Mouse (Mus musculus) induced T-regulatory cell, adult 2 months (primary cell): ENCODE data around the gene Gpr45.
"Not testable (repeated sequence)": the region's sequence is repeated elsewhere in the genome, so short reads cannot be mapped to it uniquely, and the experiment has no call there.

Experiments used
- DNase-seq: peaks from one replicate; pipeline ENCODE4 v3.0.0-alpha.2; 2012; ENCODE audit warnings: low read depth

The Gpr45 gene

DNA sequence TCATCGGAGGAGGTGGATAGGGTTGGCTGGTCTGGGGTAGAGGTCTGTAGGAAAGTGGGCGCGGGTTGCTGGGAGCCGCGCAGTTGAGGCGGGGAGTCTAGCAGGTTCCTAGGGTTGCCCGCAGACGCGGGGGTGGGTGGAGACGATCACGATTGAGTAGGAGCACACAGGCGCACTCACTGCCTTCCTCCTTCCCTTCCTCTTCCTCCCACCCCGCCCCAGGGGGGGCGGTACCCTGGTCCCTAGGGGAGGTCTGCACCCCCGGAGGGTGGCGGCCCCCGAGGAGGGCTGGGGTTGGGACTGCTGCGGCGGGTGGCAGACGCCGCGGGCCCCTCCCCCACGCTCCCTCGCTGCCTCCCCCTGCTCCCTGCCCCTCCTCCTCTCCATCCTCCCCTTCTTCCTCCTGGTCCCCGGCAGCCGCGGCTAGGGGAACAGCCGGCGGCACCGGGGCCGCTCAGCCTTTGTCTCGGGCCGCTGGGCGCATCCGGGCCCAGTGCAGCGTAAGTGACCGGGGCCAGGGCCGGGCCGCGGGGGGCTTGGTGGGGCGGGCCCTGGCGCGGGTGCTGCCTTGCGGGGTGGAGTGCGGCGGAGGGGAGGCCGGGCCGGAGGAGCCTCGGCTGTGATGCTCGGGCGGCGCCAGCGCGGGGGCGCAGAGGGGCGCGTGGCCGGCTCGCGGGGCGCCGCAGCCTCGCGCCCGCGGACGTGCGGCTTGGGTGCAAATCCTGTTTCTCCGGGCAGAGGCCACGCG, at the start of gene Gpr45:
Gpr45 (plus strand) TSS at position 139 of the 748 bp plus-strand sequence.
- peak; percentile 27 for DNase-seq

DNA sequence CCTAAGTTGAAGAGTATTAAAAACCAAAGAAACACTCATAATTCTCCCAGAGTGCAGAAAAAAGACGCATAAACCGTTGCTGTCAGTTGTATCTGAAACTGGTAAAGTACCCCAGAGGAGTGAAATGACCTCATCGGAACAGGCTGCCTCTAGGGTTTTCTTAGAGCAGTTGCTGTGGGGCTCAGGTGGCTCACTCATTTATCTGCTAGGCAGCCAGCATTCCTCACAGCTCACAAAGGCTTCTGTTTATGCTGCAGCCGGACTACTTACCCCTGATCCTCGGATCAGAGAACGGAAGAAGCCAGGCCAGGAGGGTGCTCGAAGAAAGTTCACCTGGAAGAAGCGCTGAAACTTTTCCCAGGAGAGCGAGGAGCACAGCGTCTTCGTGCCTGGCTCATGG, 47.5 kb upstream of the Gpr45 start:
- DNase-seq: no peak

DNA sequence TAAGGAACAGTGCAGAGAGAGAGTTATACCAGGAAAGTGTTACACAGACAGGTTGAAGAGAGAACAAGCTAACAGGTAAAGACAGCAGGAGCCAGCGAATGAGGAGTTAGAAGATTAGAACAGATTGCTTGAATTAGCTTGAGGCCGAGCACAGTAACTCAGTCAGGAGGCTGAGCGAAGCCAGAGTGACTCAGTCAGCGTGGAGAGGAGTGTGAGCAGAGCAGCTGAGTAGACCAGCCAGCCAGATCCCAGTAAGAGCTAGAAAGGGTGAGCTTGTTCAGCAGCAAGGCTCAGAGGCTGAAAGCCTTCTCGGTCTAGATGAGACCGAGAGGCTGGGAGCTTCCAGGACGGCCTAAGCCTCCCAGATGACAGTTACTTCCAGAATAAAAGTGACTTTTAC, 46.0 kb upstream of the Gpr45 start:
- no peak for DNase-seq

- DNase-seq: no peak
Measured at GRCm38 (mm10) chr1:42907153-42907552, 45.5 kb upstream of the Gpr45 start.

GRCm38 (mm10) chr1:42915062-42915461, 37.6 kb upstream of the Gpr45 start:
- DNase-seq: peak; percentile 53

DNA sequence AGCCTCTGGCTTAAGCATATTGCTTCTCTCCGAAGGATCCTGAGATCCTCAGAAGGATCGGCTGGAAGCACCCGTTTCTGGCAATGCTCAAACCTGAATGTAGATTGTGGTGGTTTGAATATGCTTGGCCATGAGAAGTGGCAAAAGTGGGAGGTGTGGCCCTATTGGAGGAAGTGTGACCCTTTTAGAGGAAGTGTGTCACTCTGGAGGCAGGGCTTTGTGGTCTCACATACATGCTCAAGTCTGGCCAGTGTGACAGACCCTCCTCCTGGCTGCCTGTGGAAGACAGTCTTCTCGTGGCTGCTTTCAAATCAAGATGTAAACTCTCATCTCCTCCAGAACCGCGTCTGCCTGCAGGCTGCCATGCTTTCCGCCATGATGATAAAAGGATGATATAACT, 36.0 kb upstream of the Gpr45 start:
- no peak for DNase-seq

DNA sequence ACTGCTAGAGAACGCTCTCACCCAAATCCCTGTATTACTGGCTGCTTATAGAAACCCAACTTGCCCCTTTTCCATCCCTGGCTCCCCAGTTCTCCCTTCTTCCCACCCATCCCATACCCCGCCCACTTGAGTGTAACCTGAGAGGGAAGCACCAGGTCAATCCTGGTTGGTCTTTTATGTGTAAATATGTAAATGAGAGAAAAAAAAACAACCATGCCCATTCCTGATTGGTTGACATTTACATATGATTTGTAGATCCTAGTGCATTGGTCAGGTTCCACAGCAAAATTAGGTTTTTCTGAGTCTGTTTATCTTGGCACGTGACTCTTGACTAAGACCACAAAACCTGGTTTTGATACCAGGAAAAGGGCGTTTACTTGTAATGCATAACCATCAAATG, 34.8 kb upstream of the Gpr45 start:
- no peak for DNase-seq

GRCm38 (mm10) chr1:42923924-42924323, 28.7 kb upstream of the Gpr45 start:
- DNase-seq: no peak

DNA sequence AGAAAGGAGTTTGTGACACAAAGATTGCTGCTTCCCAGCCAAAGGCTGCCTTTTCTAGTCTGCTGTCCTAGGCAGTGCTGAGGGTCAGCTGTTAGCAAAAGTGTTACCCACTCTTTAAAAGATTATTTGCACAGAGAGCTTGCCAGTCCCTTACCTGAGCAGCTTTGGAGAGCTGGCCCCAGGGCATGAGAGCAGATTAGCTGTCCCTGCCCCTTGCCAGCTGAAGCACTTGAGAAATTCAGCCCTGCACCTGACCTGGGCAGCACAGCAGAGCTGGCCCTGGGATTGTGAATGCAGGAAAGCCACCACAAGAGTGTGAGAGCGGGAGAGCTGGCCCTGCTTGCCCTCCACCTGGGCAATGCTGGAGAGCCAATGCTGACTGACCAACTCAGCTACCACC, 19.1 kb upstream of the Gpr45 start:
- DNase-seq: no peak

DNA sequence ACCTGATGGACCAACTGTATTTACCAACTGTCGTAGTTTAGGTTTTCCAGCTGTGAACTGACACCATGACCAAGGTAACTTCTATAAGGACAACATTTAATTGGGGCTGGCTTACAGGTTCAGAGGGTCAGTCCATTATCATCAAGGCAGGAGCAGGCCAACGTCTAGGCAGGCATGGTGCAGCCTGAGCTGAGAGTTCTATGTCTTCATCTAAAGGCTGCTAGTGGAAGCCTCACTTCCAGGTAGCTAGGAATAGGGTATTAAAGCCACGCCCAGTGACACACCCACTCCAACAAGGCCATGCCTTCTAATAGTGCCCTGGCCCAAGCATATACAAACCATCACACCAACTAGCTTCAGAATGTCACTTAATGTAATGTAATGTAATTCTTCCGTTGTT, 4.2 kb upstream of the Gpr45 start:
- no peak for DNase-seq

- peak; percentile 9 for DNase-seq
Measured at GRCm38 (mm10) chr1:42953482-42953822, 780 bp downstream of the Gpr45 start.

- no peak for DNase-seq
Measured at GRCm38 (mm10) chr1:42956828-42957227, 4.2 kb downstream of the Gpr45 start.

DNA sequence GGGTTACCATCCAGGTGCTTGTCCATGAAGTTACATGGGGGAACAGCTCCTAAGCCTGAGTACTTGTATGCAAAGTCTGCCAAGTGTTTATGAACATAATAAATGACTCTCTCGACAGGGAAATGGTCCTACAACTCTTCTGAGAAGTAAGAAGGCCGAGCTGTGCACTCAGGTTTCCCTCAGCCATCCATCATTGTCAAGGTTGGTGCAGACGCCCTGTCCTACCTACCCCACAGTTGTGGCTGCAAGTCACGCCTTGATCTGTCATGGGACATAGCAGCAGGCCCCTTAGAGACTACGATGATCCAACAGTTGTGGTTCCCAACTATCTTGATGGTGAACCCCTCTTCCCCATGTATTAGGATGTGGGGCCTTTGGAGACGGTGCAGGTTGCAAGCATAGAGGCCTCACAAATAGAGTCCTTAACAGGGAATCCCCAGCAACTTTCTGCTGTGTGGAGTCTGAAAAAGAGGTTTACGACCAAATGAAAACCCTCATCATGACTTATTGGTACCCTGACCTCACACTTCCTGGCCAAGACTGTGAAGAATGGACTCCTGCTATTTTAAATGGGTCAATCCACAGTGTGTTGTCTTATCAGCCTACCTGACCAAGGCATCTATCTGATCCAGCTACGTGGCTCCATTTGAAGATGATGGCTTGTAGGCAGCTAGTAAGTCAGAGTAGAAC, 30.6 kb downstream of the Gpr45 start:
- DNase-seq: no peak

- no peak for DNase-seq
Measured at GRCm38 (mm10) chr1:42984119-42984518, 31.4 kb downstream of the Gpr45 start.

GRCm38 (mm10) chr1:42988996-42989395, 36.3 kb downstream of the Gpr45 start:
- no peak for DNase-seq

GRCm38 (mm10) chr1:43006051-43006514, 53.4 kb downstream of the Gpr45 start:
- no peak for DNase-seq

- DNase-seq: no peak
Measured at GRCm38 (mm10) chr1:43006524-43006923, 53.9 kb downstream of the Gpr45 start.

GRCm38 (mm10) chr1:43010461-43010860, 57.8 kb downstream of the Gpr45 start:
- DNase-seq: no peak

GRCm38 (mm10) chr1:43015153-43015685, 62.5 kb downstream of the Gpr45 start:
- not testable (repeated sequence) for DNase-seq

DNA sequence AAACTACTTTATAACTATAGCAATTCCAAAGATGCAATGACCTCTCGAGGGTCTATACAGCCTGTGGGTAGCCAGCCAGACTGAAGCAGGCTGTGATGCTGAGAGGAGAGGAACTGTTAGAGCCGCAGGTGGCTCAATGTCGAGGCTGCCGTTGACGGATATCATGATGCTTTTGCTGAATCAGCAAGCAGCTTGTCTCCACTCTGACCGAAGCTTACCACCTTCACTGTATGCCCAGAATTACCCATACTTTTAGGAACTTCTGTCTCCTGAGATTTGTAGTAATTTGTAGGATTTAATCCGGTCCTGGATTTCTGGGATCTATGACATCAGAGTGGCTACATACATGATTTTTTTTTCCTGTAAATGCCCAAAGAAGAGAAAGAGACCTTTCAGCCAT, 83.3 kb downstream of the Gpr45 start:
- no peak for DNase-seq

- no peak for DNase-seq
Measured at GRCm38 (mm10) chr1:43042271-43042670, 89.6 kb downstream of the Gpr45 start.

DNA sequence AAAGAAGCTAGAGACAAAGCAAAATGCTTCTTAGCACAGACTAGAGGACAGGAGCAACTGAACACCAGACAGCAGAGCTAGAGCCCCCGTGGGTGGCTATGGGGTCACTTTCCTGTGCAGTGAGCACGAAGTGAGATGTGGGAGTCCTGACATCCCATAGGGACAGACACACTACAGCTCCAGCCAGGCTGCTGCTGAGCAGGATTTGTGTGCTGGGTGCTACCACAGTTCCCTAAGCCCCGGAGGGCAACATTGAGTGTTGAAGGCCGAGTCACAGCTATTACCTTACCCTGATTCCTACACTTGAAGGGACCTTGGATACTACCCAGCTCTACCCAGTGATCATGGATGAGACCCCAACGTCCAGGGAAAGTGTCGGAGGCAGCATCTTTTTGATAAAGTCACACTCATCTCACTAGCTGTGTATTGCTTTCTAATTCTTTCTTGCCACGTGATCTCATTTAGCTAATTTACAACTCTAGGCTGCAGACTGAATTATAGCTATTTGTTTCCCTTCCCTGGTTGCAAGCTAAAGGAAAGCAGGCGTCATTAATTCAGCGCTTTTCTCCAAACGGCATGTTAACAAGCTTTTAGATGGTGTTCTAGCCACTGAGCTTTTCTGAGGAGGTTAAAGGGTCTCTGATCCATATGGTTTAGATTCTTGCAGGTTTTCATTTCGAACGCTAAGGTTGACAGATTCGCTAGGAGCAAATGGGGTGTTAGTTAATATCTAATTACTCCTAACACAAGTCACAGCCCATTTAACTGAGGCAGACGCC, 92.7 kb downstream of the Gpr45 start:
- no peak for DNase-seq

GRCm38 (mm10) chr1:43046990-43047389, 94.3 kb downstream of the Gpr45 start:
- DNase-seq: no peak
